Mouse (Mus musculus): ENCODE results near the gene Gm5965.

GRCm38 (mm10) chr16:88735391-88735790 is 42.3 kb upstream of the Gm5965 start:
- TF ChIP-seq POLR2A (IDR thresholded peaks at IDR 0.05; ENCODE audit: low read depth, low read length) (no peak), CTCF (IDR thresholded peaks at IDR 0.05; ENCODE audit: borderline replicate concordance, insufficient read depth, low read length) (no peak)
